Mouse (Mus musculus): ENCODE measurements around the gene Ppl. TPM values are rescaled to one million over a fixed set of nuclear protein-coding genes. Genes with fewer than 3 reads are reported as not detected.

The Ppl gene
- polyA plus RNA-seq, 1 experiment from 2014 or later, result 0.38 TPM

DNA sequence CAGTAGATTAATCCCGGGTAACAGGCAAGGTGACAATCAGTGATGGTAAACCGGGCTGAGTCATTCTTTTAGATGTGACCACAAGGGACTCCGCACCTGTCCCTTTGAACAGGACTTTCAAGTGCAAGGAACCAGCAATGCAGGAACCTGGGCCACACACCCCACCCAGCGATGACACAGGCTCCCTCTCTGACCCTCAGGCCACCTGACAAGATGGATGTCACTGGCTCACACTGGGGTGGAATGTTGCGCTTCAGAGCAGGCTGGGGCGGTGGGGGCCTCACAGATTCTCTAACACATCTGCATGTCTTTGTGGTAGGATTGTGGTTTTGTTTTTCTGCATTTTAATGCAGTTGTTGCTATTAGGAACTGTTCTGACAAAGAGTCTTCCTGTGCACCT lies 8.7 kb downstream of the Ppl start:
- Histone ChIP-seq H3K4me2 (no peak overlapping the region), H3K27me3 (peaks cover 17% of the 10 kb centered on the region; the same call in 1 of the 2 replicates), H3K4me1 (replicated peaks) (no peaks in the 10 kb centered on the region), H3K4me3 (replicated peaks) (no peak overlapping the region), H3K27ac (replicated peaks) (no peak overlapping the region), H3K9me3 (replicated peaks) (no peaks in the 10 kb centered on the region), H3K9ac (no peak overlapping the region), H3K36me3 (replicated peaks) (no peaks in the 10 kb centered on the region)
- no peak for ATAC-seq (ENCODE audit: insufficient read depth)
- WGBS (ENCODE audit: insufficient replicate concordance), result 46% methylated on average over 6 of the region's 6 CpGs

DNA sequence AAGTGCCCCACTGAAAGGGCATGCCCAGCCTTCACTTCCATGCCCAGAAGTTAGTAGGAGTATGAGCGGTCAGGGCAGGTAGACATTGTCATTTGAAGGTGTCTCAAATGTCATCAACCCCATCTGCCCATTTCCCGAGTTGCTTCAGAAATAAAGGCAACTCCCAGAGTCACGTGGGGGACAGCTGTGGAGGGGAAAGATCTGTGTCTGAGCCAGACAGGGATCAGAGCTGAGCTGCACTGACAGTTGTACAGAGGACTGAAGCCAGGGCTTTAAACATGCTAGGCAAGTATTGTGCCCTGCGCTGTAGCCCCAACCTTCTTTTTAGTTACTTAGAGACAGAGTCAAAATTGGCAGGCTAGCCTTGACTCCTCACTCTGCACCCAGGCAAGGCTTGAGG lies 12.4 kb downstream of the Ppl start:
- Histone ChIP-seq H3K36me3 (replicated peaks) (no peaks in the 10 kb centered on the region), H3K4me1 (replicated peaks) (no peaks in the 10 kb centered on the region), H3K4me3 (replicated peaks) (no peak overlapping the region), H3K27me3 (peaks cover 17% of the 10 kb centered on the region; the same call in 1 of the 2 replicates), H3K9ac (no peak overlapping the region), H3K27ac (replicated peaks) (no peak overlapping the region), H3K9me3 (replicated peaks) (no peaks in the 10 kb centered on the region), H3K4me2 (no peak overlapping the region)
- WGBS (ENCODE audit: insufficient replicate concordance), result 59% methylated on average over 4 of the region's 4 CpGs
- no peak for ATAC-seq (ENCODE audit: insufficient read depth)

DNA sequence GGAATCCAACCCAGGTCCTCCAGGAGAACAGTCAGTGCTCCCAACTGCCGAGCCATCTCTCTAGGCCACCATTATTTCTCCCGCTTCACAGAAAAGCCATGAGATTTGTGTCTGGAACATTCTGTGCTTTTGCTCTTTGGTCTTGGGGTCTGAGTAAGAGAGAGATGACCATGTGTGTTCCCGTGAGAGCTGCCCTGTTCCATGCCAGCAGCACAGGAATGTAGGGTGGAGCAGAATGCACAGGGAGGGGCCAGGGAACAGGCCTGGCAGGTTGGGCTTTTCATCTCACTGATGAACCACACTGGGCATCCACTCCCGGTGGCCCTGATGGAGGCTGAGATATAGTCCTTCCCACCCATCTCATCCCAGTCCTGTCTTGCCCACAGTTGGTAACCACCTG lies 12.8 kb downstream of the Ppl start:
- ATAC-seq (ENCODE audit: insufficient read depth), result no peak

DNA sequence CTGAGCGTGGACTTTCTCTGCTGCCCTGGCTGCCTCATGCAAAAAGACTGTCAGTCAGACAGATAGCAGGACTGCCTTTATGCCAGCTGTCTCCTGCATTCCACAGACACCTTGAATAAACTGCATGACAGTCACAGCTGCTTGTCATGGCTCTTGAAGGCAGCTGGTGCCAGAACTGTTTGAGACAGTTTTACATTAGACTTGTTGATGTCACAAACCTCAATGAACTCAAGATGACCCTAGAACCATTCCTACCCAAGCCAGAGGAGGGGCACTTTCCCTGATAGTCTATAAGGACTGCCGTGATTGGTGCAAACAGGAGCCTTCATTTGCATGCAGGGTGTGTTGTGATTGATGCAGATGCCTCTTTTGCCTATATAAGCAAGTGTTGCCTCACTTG lies 18.6 kb downstream of the Ppl start:
- H3K4me3 ChIP-seq (replicated peaks), result no peak overlapping the region
- no peak for ATAC-seq (ENCODE audit: insufficient read depth)
- 42% methylated on average over 2 of the region's 2 CpGs for WGBS (ENCODE audit: insufficient replicate concordance)

More for the DNA sequence above, 12.8 kb downstream of the Ppl start:
- no peaks in the 10 kb centered on the region for H3K9me3 ChIP-seq (replicated peaks)
- H3K27ac ChIP-seq (replicated peaks), result no peak overlapping the region
- WGBS (ENCODE audit: insufficient replicate concordance), result 59% methylated on average over 4 of the region's 4 CpGs
- no peak overlapping the region for H3K4me2 ChIP-seq
- no peak overlapping the region for H3K9ac ChIP-seq
- H3K27me3 ChIP-seq, result peaks cover 17% of the 10 kb centered on the region; the same call in 1 of the 2 replicates
- H3K36me3 ChIP-seq (replicated peaks), result no peaks in the 10 kb centered on the region
- H3K4me3 ChIP-seq (replicated peaks), result no peak overlapping the region
- H3K4me1 ChIP-seq (replicated peaks), result no peaks in the 10 kb centered on the region

DNA sequence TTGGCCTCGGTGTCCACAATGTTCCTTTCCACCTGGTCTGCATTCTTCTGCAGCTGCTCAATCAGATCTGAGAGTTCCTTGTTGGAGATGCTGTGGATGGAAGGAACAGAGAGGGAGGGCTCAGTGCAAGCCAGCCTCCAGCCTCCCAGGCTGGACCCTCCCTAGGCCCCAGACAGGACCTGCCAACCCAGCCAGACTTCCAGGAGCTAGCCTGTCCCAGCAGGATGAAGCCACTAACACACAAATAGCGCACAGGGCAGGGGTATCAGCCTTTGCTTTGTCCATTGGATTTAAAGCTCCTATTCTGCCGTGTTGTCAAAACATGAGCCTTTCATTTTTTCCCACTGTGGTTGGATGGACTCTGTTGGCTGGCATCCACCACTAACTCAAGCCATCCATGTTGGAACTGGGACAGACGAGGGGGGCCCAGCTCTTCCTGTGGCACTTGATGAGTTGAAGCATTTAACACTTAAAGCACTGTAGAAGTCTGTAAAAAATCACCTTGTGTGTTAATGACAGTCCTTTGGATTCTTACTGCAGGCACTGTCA lies 19.1 kb downstream of the Ppl start:
- Histone ChIP-seq H3K4me2 (no peak overlapping the region), H3K4me3 (replicated peaks) (no peak overlapping the region), H3K27me3 (no peaks in the 10 kb centered on the region), H3K36me3 (replicated peaks) (no peaks in the 10 kb centered on the region), H3K27ac (replicated peaks) (no peak overlapping the region), H3K9me3 (replicated peaks) (no peaks in the 10 kb centered on the region), H3K9ac (no peak overlapping the region), H3K4me1 (replicated peaks) (0 out of 2 replicates have a peak, but pooled peaks cover 2% of the 10 kb centered on the region)
- 53% methylated on average over 4 of the region's 4 CpGs for WGBS (ENCODE audit: insufficient replicate concordance)
- ATAC-seq (ENCODE audit: insufficient read depth), result no peak

More for the DNA sequence above, 18.6 kb downstream of the Ppl start:
- H3K9me3 ChIP-seq (replicated peaks), result no peaks in the 10 kb centered on the region
- H3K9ac ChIP-seq, result no peak overlapping the region
- H3K27ac ChIP-seq (replicated peaks), result no peak overlapping the region
- 0 out of 2 replicates have a peak, but pooled peaks cover 2% of the 10 kb centered on the region for H3K4me1 ChIP-seq (replicated peaks)
- no peaks in the 10 kb centered on the region for H3K27me3 ChIP-seq
- no peak overlapping the region for H3K4me2 ChIP-seq
- no peaks in the 10 kb centered on the region for H3K36me3 ChIP-seq (replicated peaks)

DNA sequence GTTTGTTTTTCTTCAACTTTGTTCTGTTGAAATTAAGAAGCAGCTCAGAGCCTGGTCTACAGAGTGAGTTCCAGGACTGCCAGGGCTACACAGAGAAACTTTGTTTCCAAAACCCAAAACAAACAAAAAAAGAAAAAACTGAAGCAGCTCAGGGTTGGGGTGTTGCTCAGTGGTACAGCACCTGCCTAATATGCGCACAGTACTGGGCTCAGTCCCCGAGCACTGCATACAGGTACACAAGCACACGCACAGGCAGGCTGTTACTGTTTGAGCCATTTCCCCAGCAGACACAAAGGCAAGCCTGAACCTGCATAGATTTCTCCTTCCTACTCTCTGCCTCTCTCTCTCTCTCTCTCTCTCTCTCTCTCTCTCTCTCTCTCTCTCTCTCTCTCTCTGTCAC lies 21.2 kb downstream of the Ppl start:
- Histone ChIP-seq H3K4me1 (replicated peaks) (0 out of 2 replicates have a peak, but pooled peaks cover 2% of the 10 kb centered on the region), H3K9me3 (replicated peaks) (no peaks in the 10 kb centered on the region), H3K9ac (no peak overlapping the region), H3K4me2 (no peak overlapping the region), H3K4me3 (replicated peaks) (no peak overlapping the region), H3K36me3 (replicated peaks) (no peaks in the 10 kb centered on the region), H3K27ac (replicated peaks) (no peak overlapping the region), H3K27me3 (no peaks in the 10 kb centered on the region)
- WGBS (ENCODE audit: insufficient replicate concordance), result 76% methylated on average over 3 of the region's 3 CpGs
- no peak for ATAC-seq (ENCODE audit: insufficient read depth)

DNA sequence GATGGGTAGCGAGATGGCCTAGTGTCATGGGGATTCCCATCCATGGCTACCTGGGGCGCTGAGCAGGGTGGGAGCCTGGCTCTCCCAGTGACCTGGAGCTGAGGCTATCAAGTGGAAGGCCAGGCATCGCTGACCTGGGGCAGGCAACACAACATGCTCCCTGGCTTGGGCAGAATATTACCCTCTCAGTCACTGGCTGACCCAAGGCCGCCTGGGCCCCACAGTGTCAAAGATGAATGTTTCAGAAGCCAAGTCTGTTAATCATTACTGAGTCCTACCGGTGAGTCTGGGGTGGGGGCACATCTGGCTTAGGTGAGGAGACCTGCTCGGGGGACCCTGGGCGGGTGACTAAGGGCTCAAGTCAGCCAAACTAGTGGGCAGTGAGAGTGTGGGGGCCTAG lies 22.3 kb downstream of the Ppl start:
- no peaks in the 10 kb centered on the region for H3K27me3 ChIP-seq
- H3K27ac ChIP-seq (replicated peaks), result no peak overlapping the region
- peak; percentile 81 for ATAC-seq (ENCODE audit: insufficient read depth)
- 0 out of 2 replicates have a peak, but pooled peaks cover 2% of the 10 kb centered on the region for H3K4me1 ChIP-seq (replicated peaks)
- no peaks in the 10 kb centered on the region for H3K9me3 ChIP-seq (replicated peaks)
- H3K4me2 ChIP-seq, result no peak overlapping the region
- no peak overlapping the region for H3K4me3 ChIP-seq (replicated peaks)
- 64% methylated on average over 7 of the region's 7 CpGs for WGBS (ENCODE audit: insufficient replicate concordance)
- H3K9ac ChIP-seq, result no peak overlapping the region
- no peaks in the 10 kb centered on the region for H3K36me3 ChIP-seq (replicated peaks)

DNA sequence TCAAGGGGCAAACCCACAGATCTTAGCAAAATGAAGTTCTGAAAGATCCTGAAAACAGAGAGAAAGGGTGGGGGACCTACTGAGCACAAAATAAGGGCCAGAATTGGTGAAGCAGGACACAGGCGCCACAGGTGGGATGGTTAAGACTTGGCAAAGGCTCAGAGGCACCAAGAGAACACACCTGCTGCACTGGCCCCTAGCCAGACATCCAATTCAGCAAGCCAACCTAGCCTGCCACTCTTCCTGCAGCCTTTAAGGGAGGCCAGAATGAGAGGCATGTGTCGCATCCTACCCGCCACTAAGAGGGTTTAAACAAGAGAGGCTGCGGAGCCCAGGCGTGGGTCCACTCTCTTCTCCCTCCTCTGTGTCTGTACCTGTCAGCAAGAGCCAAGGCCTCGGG lies 31.2 kb downstream of the Ppl start:
- no peak for ATAC-seq (ENCODE audit: insufficient read depth)
- no peaks in the 10 kb centered on the region for H3K36me3 ChIP-seq (replicated peaks)
- H3K4me2 ChIP-seq, result no peak overlapping the region
- no peaks in the 10 kb centered on the region for H3K9me3 ChIP-seq (replicated peaks)
- H3K9ac ChIP-seq, result no peak overlapping the region
- no peak overlapping the region for H3K27ac ChIP-seq (replicated peaks)
- H3K4me3 ChIP-seq (replicated peaks), result no peak overlapping the region
- H3K4me1 ChIP-seq (replicated peaks), result no peaks in the 10 kb centered on the region
- H3K27me3 ChIP-seq, result no peaks in the 10 kb centered on the region
- 63% methylated on average over 6 of the region's 6 CpGs for WGBS (ENCODE audit: insufficient replicate concordance)

DNA sequence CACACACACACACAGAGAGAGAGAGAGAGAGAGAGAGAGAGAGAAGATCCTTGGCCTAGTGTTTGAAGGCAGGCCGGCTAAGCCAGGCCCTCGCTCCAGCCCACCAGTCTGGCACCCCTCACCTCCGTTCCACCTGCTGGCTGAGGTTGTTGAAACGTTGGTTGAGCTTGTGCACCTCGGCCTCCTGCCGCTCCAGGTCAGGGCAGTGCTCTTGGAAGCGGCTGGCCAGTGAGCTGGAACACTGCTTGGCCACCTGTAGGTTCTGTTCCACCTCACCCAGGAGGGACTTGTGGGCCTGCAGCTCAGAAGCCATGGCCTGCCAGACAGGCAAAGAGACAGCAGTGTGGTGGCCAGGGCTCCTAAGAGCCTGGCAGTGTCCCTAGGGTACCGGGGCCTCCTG lies 35.7 kb downstream of the Ppl start:
- Histone ChIP-seq H3K9me3 (replicated peaks) (no peaks in the 10 kb centered on the region), H3K4me2 (no peak overlapping the region), H3K4me3 (replicated peaks) (no peak overlapping the region), H3K9ac (no peak overlapping the region), H3K36me3 (replicated peaks) (no peaks in the 10 kb centered on the region), H3K27me3 (no peaks in the 10 kb centered on the region), H3K4me1 (replicated peaks) (no peaks in the 10 kb centered on the region), H3K27ac (replicated peaks) (no peak overlapping the region)
- 73% methylated on average over 8 of the region's 8 CpGs for WGBS (ENCODE audit: insufficient replicate concordance)
- no peak for ATAC-seq (ENCODE audit: insufficient read depth)

DNA sequence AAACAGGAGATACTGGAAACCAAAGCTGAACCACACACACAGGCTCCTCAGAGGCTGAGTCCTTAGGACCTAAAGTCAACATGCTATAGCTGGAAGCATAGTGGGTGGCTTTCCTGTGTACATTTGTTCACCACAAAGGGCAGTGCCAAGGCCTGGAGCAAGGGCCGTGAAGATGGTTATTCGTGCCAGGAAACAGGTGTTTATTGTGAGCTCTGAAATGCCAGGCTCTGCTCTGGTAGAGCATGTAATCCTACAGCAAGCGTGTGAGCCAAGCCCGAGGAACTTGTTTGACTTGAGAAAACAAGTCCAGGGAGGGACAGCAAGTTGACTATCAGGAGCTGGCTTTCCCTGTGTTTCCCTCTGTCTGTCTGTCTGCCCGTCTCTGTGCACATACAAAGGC lies 38.9 kb downstream of the Ppl start:
- Histone ChIP-seq H3K9ac (no peak overlapping the region), H3K9me3 (replicated peaks) (no peaks in the 10 kb centered on the region), H3K27me3 (no peaks in the 10 kb centered on the region), H3K36me3 (replicated peaks) (no peaks in the 10 kb centered on the region), H3K4me1 (replicated peaks) (no peaks in the 10 kb centered on the region), H3K27ac (replicated peaks) (no peak overlapping the region), H3K4me3 (replicated peaks) (no peak overlapping the region), H3K4me2 (no peak overlapping the region)
- ATAC-seq (ENCODE audit: insufficient read depth), result no peak
- 65% methylated on average over 5 of the region's 5 CpGs for WGBS (ENCODE audit: insufficient replicate concordance)

DNA sequence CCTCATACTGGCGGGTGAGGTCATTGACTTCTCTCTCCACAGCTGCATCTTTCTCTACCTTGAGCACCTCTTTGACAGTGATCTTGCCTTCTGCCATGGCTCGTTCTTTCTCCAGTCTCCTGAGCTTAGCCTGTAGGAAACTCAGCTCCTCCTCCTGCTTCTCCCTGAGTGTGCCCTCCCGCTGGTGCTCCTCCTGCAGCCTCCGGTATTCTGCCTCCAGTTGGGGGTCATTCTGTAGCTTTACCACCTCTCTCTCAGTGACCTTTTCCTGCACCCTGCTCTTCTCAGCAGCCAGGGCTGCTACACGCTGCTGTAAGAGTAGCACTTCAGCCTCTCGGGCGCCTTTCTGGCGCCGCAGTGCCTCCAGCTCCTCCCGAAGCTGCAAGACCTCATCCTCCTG lies 43.2 kb downstream of the Ppl start:
- Histone ChIP-seq H3K27me3 (no peaks in the 10 kb centered on the region), H3K36me3 (replicated peaks) (peaks cover 41% of the 10 kb centered on the region), H3K27ac (replicated peaks) (no peak overlapping the region), H3K4me3 (replicated peaks) (no peak overlapping the region), H3K9me3 (replicated peaks) (no peaks in the 10 kb centered on the region), H3K9ac (no peak overlapping the region), H3K4me1 (replicated peaks) (no peaks in the 10 kb centered on the region), H3K4me2 (no peak overlapping the region)
- 60% methylated on average over 10 of the region's 10 CpGs for WGBS (ENCODE audit: insufficient replicate concordance)
- ATAC-seq (ENCODE audit: insufficient read depth), result no peak

DNA sequence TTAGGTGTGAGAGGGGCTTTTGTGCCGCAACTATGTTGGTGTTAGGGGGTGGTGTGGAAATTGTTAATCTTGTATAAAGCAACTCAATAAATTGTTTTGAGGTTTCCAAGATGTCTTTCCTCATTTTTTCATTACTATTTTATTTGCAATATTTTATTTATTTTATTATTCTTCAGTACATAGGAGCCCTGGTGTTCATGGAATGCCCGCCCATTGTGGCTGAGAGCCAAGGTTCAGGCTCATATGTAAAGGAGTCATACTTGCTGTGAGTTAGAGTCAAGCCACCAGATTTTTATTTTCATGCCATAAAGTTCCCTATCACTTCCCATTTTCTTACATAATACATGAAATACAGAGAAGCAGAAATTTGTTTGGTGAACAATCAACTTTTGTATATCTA lies 46.0 kb downstream of the Ppl start:
- Histone ChIP-seq H3K36me3 (replicated peaks) (peaks cover 68% of the 10 kb centered on the region), H3K4me1 (replicated peaks) (no peaks in the 10 kb centered on the region), H3K9me3 (replicated peaks) (no peaks in the 10 kb centered on the region), H3K27me3 (no peaks in the 10 kb centered on the region), H3K4me3 (replicated peaks) (no peak overlapping the region), H3K27ac (replicated peaks) (no peak overlapping the region), H3K4me2 (no peak overlapping the region), H3K9ac (no peak overlapping the region)
- WGBS (ENCODE audit: insufficient replicate concordance), result 90% methylated on average over 2 of the region's 2 CpGs
- ATAC-seq (ENCODE audit: insufficient read depth), result no peak
